Mouse (Mus musculus): ENCODE data around the gene Clhc1. TPM values are rescaled to one million over a fixed set of nuclear protein-coding genes. Genes with fewer than 3 reads are reported as not detected.

Clhc1 gene
- polyA plus RNA-seq (2014; fragmentation: Illumina TruSeq; extraction: RNeasy Lipid Tissue Mini Kit (QIAGEN cat#74804); ENCODE audit: low read depth, low replicate concordance): 104 TPM

GRCm38 (mm10) chr11:29547752-29548503 lies at the start of gene Clhc1, which contains the start of gene Rps27a:
TSS of gene Clhc1 (plus strand) at chr11:29547950.
TSS of gene Rps27a (minus strand) at chr11:29548109.

GRCm38 (mm10) chr11:29514682-29515412 lies 32.9 kb upstream of the Clhc1 start, which contains the start of gene Prorsd1:
TSS of gene Prorsd1 (minus strand) at chr11:29515033.

GRCm38 (mm10) chr11:29525988-29526794 lies 21.6 kb upstream of the Clhc1 start, which contains the start of gene Mtif2:
TSS of gene Mtif2 (plus strand) at chr11:29526408.

Other genes with a start within 250 kb of the Clhc1 start
- gene Ccdc88a, start 174.3 kb upstream of the Clhc1 start, polyA plus RNA-seq (2014; fragmentation: Illumina TruSeq; extraction: RNeasy Lipid Tissue Mini Kit (QIAGEN cat#74804); ENCODE audit: low read depth, low replicate concordance): 226 TPM
- 8.3 TPM for gene Prorsd1, start 32.9 kb upstream of the Clhc1 start, polyA plus RNA-seq (2014; fragmentation: Illumina TruSeq; extraction: RNeasy Lipid Tissue Mini Kit (QIAGEN cat#74804); ENCODE audit: low read depth, low replicate concordance)
- gene Mtif2, start 21.5 kb upstream of the Clhc1 start, polyA plus RNA-seq (2014; fragmentation: Illumina TruSeq; extraction: RNeasy Lipid Tissue Mini Kit (QIAGEN cat#74804); ENCODE audit: low read depth, low replicate concordance): 50.6 TPM
- 439 TPM for gene Rps27a, start 159 bp downstream of the Clhc1 start, polyA plus RNA-seq (2014; fragmentation: Illumina TruSeq; extraction: RNeasy Lipid Tissue Mini Kit (QIAGEN cat#74804); ENCODE audit: low read depth, low replicate concordance)
- gene Rtn4, start 145.0 kb downstream of the Clhc1 start, polyA plus RNA-seq (2014; fragmentation: Illumina TruSeq; extraction: RNeasy Lipid Tissue Mini Kit (QIAGEN cat#74804); ENCODE audit: low read depth, low replicate concordance): 98.6 TPM